Mouse (Mus musculus) small intestine, adult 2 months (tissue): Measurements from ENCODE around the gene Utf1.

Experiments
- CTCF ChIP-seq: fragments of 200-500 bp; IDR thresholded peaks from 2 replicates; pipeline ENCODE4 v1.5.1; 2012; ENCODE audit warnings: low read depth, mild to moderate bottlenecking, control low read depth, inconsistent platforms, low read length, moderate library complexity, mixed read lengths; ENCODE audit not compliant: insufficient replicate concordance, insufficient read length; ENCODE audit errors: extremely low read depth
- POLR2A ChIP-seq: fragments of 200-500 bp; IDR thresholded peaks from 2 replicates; pipeline ENCODE4 v1.6.1; 2012; ENCODE audit warnings: low read depth, mild to moderate bottlenecking, control low read depth, inconsistent platforms, low read length, moderate library complexity

- TF ChIP-seq CTCF (no peak), POLR2A (no peak)
Measured at GRCm38 (mm10) chr7:139971436-139971835, 27.8 kb downstream of the Utf1 start.
